Mouse (Mus musculus) left cerebral cortex, adult 11 months (tissue): ENCODE results near the gene Zfp282.

ENCODE experiments used
- DNase-seq: peaks from one replicate; pipeline ENCODE4 v3.0.0; 2022; ENCODE audit warnings: low spot score

Gene Zfp282

GRCm38 (mm10) chr6:47903587-47903986 lies 26.6 kb downstream of the Zfp282 start:
- DNase-seq = no peak

- DNase-seq = no peak
These were observed 27.4 kb downstream of the Zfp282 start for GRCm38 (mm10) chr6:47904361-47904760.

- DNase-seq = no peak
These were observed 28.1 kb downstream of the Zfp282 start for GRCm38 (mm10) chr6:47904917-47905695.

GRCm38 (mm10) chr6:47906326-47906725 lies 29.3 kb downstream of the Zfp282 start:
- DNase-seq = no peak

GRCm38 (mm10) chr6:47909007-47909406 lies 32.0 kb downstream of the Zfp282 start:
- DNase-seq = no peak

- no peak for DNase-seq
These were observed 34.6 kb downstream of the Zfp282 start for GRCm38 (mm10) chr6:47911650-47912049.

- no peak for DNase-seq
These were observed 36.0 kb downstream of the Zfp282 start for GRCm38 (mm10) chr6:47912991-47913390.

GRCm38 (mm10) chr6:47917051-47917450 lies 40.0 kb downstream of the Zfp282 start:
- DNase-seq = no peak

- no peak for DNase-seq
These were observed 41.8 kb downstream of the Zfp282 start for GRCm38 (mm10) chr6:47918768-47919274.

- DNase-seq = no peak
These were observed 42.8 kb downstream of the Zfp282 start for GRCm38 (mm10) chr6:47919646-47920446.

- DNase-seq = peak; percentile 83
These were observed 43.7 kb downstream of the Zfp282 start, which contains the start of gene Zfp212 for GRCm38 (mm10) chr6:47920447-47921340. Zfp212 (plus strand) TSS chr6:47920476.

GRCm38 (mm10) chr6:47942461-47942860 lies 65.5 kb downstream of the Zfp282 start:
- DNase-seq = no peak

GRCm38 (mm10) chr6:47943021-47943691 lies 66.2 kb downstream of the Zfp282 start:
- DNase-seq = no peak

GRCm38 (mm10) chr6:47943721-47944120 lies 66.7 kb downstream of the Zfp282 start:
- no peak for DNase-seq

GRCm38 (mm10) chr6:47947388-47947787 lies 70.4 kb downstream of the Zfp282 start:
- DNase-seq = no peak

GRCm38 (mm10) chr6:47953191-47953726 lies 76.3 kb downstream of the Zfp282 start, which contains the start of gene Zfp956:
Zfp956 (plus strand) TSS chr6:47953390.
- peak; percentile 92 for DNase-seq

- no peak for DNase-seq
These were observed 77.4 kb downstream of the Zfp282 start for GRCm38 (mm10) chr6:47954425-47954824.

- no peak for DNase-seq
These were observed 80.8 kb downstream of the Zfp282 start for GRCm38 (mm10) chr6:47957816-47958215.
